Mouse (Mus musculus): ENCODE measurements around the gene Rasgef1b.

Gene Rasgef1b

DNA sequence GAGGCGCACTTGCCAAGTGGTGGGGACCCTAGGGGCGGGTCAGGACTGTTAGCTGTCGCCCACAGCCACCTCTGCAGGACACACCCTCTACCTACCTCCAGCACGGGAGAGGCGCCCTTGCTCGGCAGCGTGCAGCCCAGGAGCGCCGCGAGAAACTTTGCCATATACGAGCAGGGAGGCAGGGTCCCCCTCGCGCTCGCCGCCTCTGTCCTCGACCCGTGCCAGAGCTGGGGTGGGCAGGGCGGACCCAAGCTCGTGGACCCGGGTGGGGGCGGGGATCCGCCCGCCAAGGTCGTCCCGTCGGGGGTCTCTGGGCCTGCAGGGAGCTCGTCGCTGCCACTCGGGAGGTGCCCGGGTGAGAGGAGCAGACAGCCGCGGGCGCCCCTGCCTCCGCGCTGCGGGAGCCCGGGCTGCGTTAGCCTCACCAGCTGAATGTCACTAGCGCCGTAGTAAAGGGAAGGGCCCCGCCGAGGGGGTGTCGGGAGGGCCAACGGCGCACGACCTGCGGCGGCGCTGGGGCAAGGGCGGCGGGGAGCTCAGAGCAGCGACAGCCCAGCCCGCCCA lies at the start of gene Rasgef1b:
Rasgef1b (minus strand) TSS at position 417 of the 564 bp plus-strand sequence.
- DNase-seq (ENCODE audit: low spot score in 2 of 2), result peak; percentile 28 to 57

DNA sequence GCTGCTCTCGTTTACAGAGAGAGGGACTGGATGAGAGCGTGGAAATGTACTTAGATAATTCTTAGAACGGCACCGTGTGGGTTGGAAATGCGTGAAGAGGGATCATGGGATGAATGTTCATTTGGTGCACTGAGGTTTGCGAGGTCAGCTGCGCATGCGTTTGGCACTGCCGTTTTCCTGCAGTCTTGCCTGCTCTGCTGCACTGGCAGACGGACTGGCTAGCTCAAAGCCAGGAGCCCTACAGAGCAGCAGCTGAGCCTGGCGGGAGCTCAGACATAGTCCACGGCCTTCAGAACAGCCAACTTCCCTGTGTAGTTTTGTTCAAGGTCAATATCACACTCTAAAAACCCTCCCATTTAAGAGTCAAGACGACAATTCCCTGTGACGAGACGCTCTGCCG lies 46.5 kb upstream of the Rasgef1b start:
- no peak for DNase-seq (ENCODE audit: low spot score in 2 of 2)

DNA sequence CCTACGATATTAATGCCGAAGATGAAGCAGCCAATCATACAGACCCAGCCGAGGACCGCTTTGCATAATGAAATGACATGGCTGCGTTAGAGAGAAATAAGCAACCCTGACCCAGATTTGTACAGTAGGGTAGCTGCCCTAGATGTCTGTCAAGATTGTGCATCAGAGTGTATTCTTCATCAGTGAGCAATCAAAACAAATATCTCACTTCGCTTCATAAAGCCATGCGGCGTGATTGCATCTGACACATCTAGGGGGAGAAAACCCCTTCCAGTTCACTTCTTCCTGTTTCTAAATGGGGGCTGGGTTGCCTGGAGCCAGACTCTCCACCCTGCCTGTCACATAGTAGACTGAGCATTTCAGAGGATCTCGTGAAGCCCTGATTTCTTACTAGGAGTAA lies 44.4 kb upstream of the Rasgef1b start:
- no peak for DNase-seq (ENCODE audit: low spot score in 2 of 2)

DNA sequence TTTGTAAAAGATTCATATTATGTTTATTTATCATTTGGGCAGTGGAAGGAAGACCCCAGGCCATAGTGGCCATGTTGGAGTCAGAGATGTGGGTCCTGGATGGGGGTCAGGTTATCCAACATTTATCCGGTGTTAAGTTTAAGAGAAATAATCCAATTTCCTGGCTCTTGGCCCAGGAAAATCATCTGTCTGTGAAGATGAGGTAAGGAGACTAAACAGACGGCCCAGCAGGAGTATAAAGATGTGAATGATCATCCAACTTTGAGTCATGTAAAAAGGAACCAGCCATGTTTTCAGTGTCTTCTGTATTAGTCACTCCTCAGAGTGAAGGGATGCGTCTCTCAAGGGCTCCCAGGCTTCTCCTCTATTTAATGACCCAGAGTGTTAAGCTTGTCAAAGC lies 35.4 kb upstream of the Rasgef1b start:
- DNase-seq (ENCODE audit: low spot score in 2 of 2), result no peak

DNA sequence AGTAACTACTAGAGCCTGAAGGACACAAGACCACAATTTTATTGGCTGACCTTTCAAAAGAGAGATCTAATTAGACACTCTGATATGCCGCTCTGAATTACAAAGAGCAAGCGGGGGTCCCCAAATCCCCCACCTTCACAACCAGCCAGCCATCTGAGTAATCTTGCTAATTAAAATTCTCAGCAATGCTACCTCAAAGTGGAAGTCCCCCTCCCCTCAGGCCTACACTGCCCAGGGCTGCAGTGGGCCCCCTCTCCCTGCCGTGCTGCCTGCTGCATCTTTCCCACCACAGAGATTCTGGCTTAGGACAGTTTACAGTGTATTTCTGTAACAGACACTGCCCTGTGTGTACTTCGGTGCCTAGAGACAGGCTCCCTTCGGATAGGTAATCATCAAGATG lies 30.0 kb upstream of the Rasgef1b start:
- DNase-seq (ENCODE audit: low spot score in 2 of 2), result no peak

DNA sequence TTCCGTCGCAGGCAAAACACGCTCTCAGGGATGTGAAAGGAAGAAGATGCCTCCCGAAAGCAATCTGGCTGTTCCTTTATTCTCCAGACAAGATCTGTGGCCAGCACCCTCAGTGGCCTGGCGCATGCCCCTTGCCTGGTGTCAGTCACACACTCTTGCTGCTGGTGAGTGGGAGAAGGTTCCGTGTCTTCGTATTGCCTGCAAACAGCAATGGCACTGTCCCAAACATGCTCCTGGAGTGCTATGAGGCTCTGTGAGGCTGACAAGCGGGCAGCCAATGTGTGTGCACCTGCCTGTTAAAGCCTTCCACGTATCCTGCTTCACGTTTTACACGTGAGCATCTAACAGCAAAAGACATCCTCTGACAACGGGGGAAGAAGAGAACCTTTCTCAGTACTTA lies 25.0 kb upstream of the Rasgef1b start:
- DNase-seq (ENCODE audit: low spot score in 2 of 2), result peak in 1 of 2 experiments; percentile 15

DNA sequence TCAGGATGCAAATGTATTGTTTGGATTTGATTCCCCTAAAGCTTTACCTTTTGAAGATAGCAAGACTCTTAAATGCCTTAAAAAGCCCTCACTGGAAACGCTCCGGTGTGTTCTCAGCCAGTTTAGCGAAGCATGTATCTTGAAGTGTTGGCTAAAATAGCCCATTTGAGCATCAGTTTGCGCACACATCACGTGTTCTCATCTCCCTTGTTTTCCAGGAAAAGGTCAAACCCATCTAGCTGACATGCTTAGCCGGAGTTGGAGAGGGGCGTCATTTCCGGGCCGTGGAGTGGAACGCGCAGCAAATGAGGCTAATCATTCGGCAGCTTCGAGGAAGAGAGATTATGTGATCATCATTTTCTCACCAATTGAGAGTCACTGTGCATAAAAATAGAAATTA lies 24.5 kb upstream of the Rasgef1b start:
- DNase-seq (ENCODE audit: low spot score in 2 of 2), result peak; percentile 9 to 36

DNA sequence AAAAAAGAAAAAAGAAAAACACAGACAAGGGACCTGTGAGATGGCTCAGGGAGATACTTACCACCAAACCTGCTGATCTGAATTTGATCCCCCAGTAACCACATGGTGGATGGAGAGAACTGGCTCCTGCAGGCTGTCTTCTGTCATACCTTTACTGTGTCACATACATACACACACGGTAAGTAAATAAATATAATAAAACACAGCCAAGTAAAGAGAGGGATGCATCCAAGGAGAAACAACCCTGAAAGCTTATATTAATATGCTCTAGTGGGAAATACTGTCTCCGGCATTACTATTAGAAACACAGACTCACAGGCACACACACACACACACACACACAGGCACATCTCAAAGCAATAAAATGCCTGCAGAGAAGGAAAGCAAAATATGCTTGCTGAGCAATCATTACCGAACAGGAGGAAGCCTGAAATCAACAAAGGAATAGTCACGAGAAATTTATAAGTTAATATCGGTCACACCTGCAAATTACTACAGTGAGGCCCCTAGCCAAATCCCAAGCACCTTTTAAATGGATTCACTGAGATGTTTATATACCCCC lies 23.9 kb upstream of the Rasgef1b start:
- no peak for DNase-seq (ENCODE audit: low spot score in 2 of 2)

DNA sequence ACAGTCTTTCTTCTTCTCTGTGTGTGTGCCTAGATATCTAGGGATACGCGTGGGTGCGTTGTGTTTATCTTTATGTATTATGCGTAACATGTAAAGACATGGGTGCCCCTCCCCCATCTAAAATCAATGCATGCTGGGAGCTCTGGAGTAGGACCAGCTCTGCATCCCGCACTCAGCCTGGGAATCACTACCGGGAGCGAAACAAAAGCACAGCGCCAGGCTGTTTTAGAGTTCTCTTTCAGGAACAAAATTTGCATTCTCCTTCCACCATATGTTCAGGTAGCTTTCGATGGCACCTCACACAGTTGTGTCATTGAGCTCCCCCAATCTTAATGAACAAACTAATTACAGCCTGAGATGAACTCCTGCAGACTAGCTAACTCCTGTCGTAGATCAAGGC lies 19.6 kb upstream of the Rasgef1b start:
- no peak for DNase-seq (ENCODE audit: low spot score in 2 of 2)

DNA sequence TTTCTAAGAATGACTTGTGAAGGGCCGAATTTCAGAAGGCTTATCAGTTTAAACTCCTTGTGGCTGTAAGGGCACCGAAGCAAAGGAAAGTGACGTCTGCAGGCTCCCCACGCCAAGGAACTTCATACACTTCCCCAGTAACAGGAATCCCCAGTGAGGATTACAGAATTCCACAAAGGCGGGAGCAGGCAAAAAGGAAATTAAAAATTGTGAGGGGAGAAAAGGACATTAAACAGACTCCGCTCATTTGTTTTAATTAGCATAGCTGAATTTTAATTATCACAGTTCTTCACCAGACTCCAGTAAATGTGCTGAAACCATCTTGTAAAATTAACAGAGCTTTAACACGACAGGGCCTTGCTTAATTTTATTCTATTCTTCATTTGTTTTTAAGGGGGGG lies 17.2 kb upstream of the Rasgef1b start:
- DNase-seq (ENCODE audit: low spot score in 2 of 2), result no peak

DNA sequence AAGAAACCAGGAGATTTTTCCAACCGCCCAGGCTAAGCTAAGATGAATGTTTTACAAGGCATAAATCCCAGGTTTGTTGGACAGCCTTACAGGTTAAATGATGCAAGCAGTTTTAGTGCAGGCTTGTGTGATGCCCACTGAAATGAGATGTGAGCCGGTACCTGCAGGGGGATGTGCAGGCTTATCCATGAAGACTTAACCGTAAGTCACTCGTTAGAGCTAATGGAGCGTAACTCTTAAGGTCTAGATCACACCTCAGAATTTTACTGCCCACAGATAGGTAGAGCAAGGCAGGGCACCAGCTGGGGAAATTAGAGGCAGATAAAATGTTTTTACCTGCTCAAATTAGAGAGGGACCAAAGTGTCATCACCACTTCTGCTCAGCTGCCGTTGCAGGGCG lies 14.0 kb upstream of the Rasgef1b start:
- no peak for DNase-seq (ENCODE audit: low spot score in 2 of 2)

DNA sequence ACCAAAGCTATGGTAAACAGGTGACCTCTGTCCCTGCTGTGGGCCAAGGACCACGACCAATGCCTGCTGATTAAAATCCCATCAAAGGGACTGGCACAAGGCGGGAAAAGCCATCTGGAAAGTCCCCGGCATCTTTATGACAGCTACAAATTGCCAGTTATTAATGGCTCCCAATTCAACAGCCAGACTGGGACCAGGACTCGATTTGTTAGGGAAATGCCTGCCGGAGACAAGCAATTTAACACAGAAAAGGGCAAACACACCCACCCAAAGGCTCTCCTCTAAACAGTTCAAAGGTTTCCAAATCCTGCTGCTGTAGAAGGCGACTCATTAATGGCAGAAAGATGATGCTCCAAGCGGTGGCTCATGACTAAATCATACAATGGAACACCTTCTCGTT lies 13.2 kb upstream of the Rasgef1b start:
- no peak for DNase-seq (ENCODE audit: low spot score in 2 of 2)

DNA sequence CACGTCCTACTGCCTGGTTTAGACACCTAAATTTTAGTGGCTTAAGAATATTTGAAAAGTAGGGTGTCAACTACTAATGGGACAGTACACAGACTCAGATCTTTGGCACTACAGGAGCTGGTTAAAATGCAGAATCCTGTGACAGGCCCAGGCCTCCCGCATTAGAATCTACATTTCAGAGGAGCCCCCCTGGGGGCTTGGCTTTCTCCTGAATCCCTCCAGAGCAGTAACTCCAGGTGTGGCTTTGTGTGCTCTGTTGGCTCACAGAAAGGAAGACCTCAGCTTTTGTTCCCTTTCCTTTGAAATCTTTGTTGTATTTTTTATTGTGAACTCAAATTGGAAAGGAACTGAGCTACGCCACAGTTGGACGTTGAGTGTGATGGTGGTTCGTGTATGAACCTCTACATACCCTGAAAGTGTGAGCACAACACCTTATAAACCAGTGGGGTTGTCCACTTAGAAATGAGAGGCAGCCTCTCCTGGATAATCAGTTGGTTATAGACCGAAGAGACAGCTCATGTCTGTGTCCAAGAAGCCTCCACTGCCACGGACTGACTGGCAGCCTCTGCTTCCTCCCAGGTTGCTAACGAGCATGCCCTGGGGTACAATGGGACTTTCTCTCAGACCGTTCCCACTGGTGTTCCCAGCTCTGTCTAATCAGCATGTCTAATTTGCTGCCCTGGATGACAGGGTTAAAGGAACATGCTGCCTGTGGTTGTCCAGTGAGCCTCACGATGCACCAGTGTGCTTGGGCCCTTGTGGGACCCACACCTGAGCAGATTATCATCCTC lies 9.3 kb upstream of the Rasgef1b start:
- no peak for DNase-seq (ENCODE audit: low spot score in 2 of 2)

DNA sequence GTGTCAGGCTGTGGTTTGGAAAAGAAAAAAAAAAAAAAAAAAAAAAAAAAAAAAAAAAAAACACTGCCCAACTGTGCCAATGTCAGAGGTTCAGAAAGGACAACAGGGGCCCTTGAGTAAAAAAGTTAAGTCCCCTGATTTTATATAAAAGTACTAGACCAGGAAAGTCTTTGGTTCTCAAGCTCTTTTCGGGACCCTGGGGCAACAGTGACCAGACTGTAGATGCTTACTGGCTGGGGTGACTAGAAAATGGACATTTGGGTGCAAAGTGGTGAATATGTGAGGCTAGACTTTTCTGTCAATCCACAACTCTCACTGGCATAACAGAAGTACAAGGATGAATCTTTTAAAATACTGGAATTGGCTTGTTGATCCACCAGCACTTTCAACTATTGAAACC lies 1.1 kb upstream of the Rasgef1b start:
- DNase-seq (ENCODE audit: low spot score in 2 of 2), result no peak

DNA sequence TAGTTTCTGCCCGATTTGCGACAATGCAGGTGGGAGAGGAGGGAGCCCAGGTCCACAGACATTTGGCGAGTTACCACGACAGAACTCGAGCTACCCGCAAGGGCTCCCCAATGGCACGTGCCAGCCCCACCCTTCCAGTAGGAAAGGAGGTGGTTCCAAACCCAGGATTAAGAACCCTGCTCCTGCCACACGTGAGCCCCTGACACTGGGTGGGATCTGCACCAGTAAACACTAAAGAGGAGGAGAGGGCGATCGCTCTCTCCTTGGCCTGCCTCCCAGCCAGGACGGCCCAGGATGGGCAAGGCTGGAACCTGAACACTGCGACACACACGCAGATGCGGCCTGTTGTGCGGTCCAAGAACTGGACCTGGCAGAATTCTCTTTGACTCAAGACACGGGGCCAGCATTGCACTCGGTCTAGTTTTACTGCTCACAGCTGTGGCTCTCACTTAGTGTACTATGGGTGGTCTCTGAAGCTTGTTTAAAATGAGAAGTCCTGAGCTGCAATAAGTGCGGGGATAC lies 557 bp upstream of the Rasgef1b start:
- peak in 1 of 2 experiments; percentile 11 for DNase-seq (ENCODE audit: low spot score in 2 of 2)

DNA sequence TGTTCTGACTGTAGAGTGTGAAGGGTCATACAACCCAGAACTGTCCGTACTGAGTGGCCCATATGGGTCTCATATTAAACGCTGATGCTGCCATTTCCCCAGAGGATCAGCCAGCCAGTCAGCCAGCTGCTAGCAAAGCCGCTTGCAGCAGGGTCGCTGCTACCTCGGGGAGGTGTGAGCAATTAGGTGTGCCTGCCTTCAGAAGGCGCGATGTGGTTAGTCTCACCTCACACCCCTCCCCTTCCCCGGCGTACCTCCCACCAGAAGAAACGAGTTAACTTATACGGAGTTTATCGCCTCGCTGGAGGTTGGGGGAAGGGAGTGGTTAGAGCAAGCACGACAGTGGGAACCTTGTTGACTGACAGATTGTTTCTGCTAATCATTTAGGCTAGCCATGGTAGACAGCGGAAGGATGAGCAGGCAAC lies 826 bp downstream of the Rasgef1b start:
- DNase-seq (ENCODE audit: low spot score in 2 of 2), result peak in 1 of 2 experiments; percentile 18

DNA sequence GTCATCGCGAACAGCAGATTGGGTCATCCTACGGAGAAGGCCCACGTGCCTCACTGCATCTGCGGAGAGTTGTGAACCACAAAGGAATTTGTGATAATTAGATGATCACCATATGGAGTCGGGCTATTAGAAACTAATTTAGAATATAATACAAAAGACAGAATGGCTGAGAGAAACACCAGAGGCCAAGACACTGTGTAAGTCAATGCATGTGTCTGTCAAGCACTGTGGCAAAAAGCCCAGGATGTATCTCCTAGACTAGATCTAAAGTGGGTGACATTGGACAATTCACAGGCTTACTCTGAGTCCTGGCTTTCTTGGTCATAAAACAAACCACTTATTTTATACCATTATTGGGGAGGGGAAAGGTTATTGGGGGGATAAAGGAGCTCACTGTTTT lies 4.9 kb downstream of the Rasgef1b start:
- DNase-seq (ENCODE audit: low spot score in 2 of 2), result no peak

DNA sequence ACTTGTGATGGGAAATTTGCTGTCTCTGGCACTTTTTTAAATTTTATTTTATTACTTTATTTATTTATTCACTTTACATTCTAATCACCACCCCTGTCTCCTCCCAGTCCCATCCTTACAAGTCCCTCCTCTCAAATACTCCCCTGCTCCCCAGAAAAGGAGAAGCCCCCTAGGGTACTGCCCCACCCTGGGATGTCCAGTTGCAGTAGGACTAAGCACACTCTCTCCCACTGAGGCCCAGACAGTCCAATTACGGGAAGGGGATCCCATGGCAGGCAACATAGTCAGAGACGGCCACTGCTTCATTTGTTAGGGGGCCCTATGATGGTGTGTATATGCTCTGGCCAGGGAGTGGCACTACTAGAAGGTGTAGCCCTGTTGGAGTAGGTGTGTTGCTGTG lies 6.6 kb downstream of the Rasgef1b start:
- no peak for DNase-seq (ENCODE audit: low spot score in 2 of 2)

DNA sequence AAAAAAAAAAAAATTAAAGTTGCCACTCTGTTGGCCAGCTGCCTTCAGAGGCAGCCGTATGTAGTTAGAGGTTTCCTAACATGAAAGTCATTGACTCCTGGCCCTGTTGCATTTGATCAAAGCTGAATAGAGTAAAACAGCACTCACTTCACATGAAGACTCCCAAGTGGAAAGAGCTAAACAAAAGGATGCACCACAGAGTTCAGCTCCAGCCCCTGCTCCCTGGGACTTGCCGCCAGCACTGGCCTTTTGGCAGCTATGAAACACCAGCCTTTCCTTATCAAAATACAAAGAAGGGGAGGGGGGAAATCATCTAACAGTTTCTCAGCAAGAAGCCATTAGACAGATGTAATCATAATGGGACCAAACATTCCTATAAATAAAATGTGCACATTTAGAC lies 8.3 kb downstream of the Rasgef1b start:
- no peak for DNase-seq (ENCODE audit: low spot score in 2 of 2)

DNA sequence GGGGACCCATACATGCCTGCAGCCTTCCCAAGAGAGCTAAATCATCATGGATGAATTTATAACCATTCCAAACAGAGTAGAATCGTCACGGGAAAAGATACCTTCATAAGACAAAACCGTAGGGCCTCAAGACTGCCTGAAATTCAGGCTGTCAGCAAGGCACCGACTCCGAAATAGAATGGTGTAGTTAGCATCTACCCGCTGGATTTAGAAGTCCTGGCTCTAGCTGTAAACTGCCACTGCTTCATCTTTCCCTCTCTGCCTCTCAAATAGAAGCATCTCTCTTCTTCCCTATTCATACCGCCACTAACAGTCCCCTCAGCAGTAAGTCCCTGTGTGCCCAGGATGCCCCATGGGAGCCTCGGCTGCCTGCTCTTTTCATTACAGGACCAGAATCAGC lies 10.9 kb downstream of the Rasgef1b start:
- DNase-seq (ENCODE audit: low spot score in 2 of 2), result no peak

DNA sequence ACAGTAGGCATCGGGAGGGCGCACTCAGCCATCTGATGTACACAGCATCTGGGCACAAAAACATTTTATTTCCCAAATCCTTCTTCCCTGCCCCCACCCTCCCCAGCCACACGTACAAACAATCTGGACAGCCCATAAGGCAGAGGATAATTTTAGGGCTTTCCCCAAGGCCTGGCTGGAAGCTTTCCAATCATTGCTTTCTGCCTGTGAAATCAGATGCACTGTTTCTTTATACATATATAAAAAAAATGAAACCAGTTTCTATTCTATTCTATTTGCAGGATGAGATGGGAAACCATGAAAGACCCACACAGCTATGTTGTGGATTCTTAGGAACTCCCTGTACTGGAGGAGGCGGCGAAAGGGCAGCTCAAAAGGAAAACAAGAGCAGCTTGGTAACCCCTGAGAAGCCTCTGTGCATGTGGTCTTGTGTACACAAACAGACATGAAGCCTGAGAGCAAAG lies 13.6 kb downstream of the Rasgef1b start:
- DNase-seq (ENCODE audit: low spot score in 2 of 2), result peak; percentile 14 to 40

DNA sequence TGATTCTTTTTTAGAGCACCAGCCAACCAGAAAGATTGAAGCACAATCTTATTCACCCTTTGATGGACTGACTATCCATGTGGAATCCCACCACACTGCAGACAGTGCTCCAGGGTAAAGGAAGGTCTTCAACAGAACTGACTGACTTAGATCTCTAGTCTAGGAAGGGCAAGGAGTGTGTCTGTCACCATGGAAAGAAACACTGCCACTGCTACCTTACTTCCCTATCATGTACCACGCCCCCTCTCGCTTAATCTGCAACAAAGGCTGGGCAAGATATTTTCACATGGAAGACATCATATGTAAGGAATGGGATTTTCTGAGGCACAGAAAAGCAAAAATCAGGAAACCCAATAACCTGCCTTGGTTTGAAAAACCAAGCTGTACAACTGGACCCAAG lies 16.9 kb downstream of the Rasgef1b start:
- DNase-seq (ENCODE audit: low spot score in 2 of 2), result no peak

DNA sequence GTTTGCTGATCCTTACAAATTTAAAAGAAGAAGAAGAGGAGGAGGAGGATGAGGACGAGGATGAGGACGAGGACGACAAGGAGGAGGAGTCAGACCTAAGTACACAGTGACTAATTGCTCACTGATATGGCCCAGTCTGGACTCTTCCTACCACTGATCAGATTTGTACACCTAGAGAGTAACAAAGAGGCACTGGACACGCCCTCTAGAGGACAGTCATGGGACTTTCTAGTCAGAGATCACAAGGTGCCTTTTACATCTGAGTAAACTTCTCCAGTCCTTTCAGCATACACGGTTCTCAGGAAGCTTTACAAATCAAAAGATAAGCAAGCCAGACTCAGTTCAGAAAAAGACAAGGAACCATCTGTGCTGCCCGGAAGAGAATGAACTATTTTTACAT lies 20.2 kb downstream of the Rasgef1b start:
- DNase-seq (ENCODE audit: low spot score in 2 of 2), result peak in 1 of 2 experiments; percentile 19

All from frontal cortex, postnatal 25 days (tissue).